Mouse (Mus musculus) embryonic facial prominence, embryonic 15.5 days (tissue): ENCODE results near the gene Cluh. TPM values are rescaled to one million over a fixed set of nuclear protein-coding genes. Genes with fewer than 3 reads are reported as not detected.
A peak's percentile ranks its signal among the peaks of the same experiment; 100 is the strongest.

Experiments
- ATAC-seq: fragments of 200-750 bp; cut with Nextera tagmentation; 2 replicates; pipeline ENCODE4 v1.8.0; 2017; ENCODE audit warnings: low read depth, moderate TSS enrichment; ENCODE audit not compliant: insufficient number of reproducible peaks, low FRiP score, low TSS enrichment
- H3K27ac ChIP-seq: fragments of 300-500 bp; sonication (generic); replicated peaks from 2 replicates; pipeline ENCODE4 v1.5.1; 2015; ENCODE audit warnings: mild to moderate bottlenecking, inconsistent platforms
- H3K27me3 ChIP-seq: fragments of 300-500 bp; sonication (generic); 2 replicates; pipeline ENCODE4 v1.6.1; 2015; ENCODE audit warnings: inconsistent platforms
- H3K36me3 ChIP-seq: fragments of 300-500 bp; sonication (generic); 2 replicates; pipeline ENCODE4 v1.6.1; 2015; ENCODE audit warnings: mild to moderate bottlenecking, inconsistent platforms
- H3K4me1 ChIP-seq: fragments of 300-500 bp; sonication (generic); 2 replicates; pipeline ENCODE4 v1.6.1; 2015; ENCODE audit warnings: inconsistent platforms
- H3K4me2 ChIP-seq: fragments of 300-500 bp; sonication (generic); replicated peaks from 2 replicates; pipeline ENCODE4 v1.6.1; 2015; ENCODE audit warnings: mild to moderate bottlenecking, inconsistent platforms
- H3K4me3 ChIP-seq: fragments of 300-500 bp; sonication (generic); replicated peaks from 2 replicates; pipeline ENCODE4 v1.5.1; 2015; ENCODE audit warnings: mild to moderate bottlenecking, inconsistent platforms
- H3K9ac ChIP-seq: fragments of 300-500 bp; sonication (generic); 2 replicates; pipeline ENCODE4 v1.6.1; 2015; ENCODE audit warnings: inconsistent platforms
- H3K9me3 ChIP-seq: fragments of 300-500 bp; sonication (generic); replicated peaks from 2 replicates; pipeline ENCODE4 v1.6.1; 2016; ENCODE audit warnings: inconsistent platforms
- WGBS: fragments of 180-500 bp; shearing (Covaris S2); methylation state at CpG from one replicate; pipeline ENCODE4 v1.1.7; 2015; 5-methylcytosine and 5-hydroxymethylcytosine counted together
- polyA plus RNA-seq: library from polyadenylated mRNA; unstranded; fragments of >200 nt; fragmentation: Nextera tagmentation; extraction: Ambion mirVana; gene quantifications from 2 replicates; pipeline ENCODE4 v1.2.1, GENCODE M21; 2015

Cluh gene
- polyA plus RNA-seq, 1 experiment from 2014 or later, result 27.1 TPM

DNA sequence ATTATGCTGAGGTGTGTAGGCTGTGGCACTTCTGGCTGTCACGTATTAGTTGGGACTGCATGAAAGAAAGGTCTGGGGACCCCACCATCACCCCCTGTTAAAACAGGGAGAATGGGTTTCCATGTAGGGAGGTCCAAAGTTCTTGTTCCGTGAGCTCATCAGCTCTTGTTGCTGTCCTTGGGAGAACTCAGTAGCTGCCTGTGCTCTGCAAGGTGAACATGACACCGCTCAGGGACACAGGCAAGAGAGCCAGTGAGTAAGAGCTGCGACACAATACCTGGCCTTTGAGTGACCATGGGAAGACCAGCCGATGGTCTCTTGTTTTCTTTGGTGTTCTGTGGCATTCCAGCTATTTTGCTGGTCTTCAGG is 17.0 kb downstream of the Cluh start:
- no peak overlapping the region for H3K4me2 ChIP-seq
- H3K4me1 ChIP-seq, result no peaks in the 10 kb centered on the region
- H3K4me3 ChIP-seq, result no peak overlapping the region
- ATAC-seq, result no peak
- H3K9ac ChIP-seq, result no peak overlapping the region
- H3K36me3 ChIP-seq, result peaks cover 85% of the 10 kb centered on the region
- 91% methylated on average over 5 of the region's 5 CpGs for WGBS
- no peaks in the 10 kb centered on the region for H3K27me3 ChIP-seq
- no peaks in the 10 kb centered on the region for H3K9me3 ChIP-seq
- no peak overlapping the region for H3K27ac ChIP-seq

DNA sequence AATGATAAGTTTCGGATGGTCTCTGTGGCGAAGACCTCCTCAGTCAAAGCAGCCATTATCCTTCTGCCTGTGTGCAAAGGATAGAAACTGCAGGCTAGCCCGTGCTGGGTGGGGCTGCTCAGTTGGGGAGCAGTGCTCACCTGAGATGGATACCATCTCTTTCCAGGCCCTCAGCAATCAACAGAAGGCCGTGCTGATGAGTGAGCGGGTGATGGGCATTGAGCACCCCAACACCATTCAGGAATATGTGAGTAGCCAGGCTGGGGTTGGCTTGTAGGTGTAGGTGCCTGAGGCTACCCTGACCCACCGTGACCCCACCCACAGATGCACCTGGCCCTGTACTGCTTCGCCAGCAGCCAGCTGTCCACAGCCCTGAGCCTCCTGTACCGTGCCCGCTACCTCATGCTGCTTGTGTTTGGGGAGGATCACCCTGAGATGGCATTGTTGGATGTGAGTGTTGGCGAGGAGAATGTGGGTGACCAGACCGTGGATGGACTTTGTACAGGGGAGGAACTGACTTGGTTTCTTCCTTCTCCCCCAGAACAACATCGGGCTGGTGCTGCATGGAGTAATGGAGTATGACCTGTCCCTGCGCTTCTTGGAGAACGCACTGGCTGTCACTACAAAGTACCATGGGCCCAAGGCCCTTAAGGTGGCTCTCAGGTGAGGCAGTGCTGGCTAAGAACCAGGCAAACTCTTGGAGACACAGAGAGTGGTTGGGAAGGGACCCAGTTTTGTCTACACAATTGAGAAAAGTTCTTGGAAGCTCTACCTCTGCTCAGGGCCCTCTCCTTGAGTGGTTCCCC is 17.7 kb downstream of the Cluh start:
- Histone ChIP-seq H3K4me1 (no peaks in the 10 kb centered on the region), H3K4me3 (no peak overlapping the region), H3K9me3 (no peaks in the 10 kb centered on the region), H3K9ac (no peak overlapping the region), H3K36me3 (peaks cover 78% of the 10 kb centered on the region), H3K27ac (no peak overlapping the region), H3K27me3 (no peaks in the 10 kb centered on the region), H3K4me2 (no peak overlapping the region)
- no peak for ATAC-seq
- 94% methylated on average over 14 of the region's 14 CpGs for WGBS

DNA sequence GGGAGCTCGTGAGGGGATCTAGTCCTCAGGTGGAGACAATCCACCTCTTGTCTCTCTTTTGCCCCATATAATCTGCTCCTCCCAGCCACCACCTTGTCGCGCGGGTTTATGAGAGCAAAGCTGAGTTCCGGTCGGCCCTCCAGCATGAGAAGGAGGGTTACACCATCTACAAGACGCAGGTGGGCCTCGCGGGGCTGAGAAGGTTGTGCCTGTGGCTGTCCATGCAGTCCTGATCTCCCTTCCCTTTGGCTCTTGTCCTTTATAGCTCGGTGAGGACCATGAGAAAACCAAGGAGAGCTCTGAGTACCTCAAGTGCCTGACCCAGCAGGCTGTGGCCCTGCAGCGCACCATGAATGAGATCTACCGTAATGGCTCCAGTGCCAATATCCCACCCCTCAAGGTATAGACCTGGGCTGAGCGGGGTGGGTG is 18.3 kb downstream of the Cluh start:
- Histone ChIP-seq H3K27me3 (no peaks in the 10 kb centered on the region), H3K9ac (no peak overlapping the region), H3K27ac (no peak overlapping the region), H3K9me3 (no peaks in the 10 kb centered on the region), H3K4me1 (no peaks in the 10 kb centered on the region), H3K4me2 (no peak overlapping the region), H3K36me3 (peaks cover 72% of the 10 kb centered on the region), H3K4me3 (no peak overlapping the region)
- 93% methylated on average over 13 of the region's 13 CpGs for WGBS
- ATAC-seq, result no peak

DNA sequence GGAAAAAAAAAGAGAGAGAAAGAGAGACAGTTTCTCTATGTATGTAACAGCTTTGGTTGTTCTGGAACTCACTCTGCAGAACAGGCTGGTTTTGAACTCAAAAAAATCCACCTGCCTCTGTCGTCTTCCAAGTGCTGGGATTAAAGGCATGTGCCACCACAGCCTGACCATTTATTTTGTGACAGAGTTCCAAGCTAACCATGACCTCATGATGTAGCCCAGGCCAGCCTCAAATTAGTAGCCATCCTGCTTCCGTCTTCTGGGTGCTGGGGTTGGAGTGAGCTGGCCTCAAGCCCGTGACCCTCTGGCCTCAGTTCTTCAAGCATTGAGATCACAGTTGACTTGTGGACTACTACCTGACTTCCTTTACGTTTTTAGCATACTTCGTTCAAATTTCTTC is 19.2 kb downstream of the Cluh start:
- Histone ChIP-seq H3K4me2 (no peak overlapping the region), H3K9ac (no peak overlapping the region), H3K4me3 (no peak overlapping the region), H3K27me3 (no peaks in the 10 kb centered on the region), H3K9me3 (no peaks in the 10 kb centered on the region), H3K4me1 (no peaks in the 10 kb centered on the region), H3K27ac (no peak overlapping the region), H3K36me3 (peaks cover 69% of the 10 kb centered on the region)
- no peak for ATAC-seq
- 87% methylated on average over 5 of the region's 5 CpGs for WGBS

DNA sequence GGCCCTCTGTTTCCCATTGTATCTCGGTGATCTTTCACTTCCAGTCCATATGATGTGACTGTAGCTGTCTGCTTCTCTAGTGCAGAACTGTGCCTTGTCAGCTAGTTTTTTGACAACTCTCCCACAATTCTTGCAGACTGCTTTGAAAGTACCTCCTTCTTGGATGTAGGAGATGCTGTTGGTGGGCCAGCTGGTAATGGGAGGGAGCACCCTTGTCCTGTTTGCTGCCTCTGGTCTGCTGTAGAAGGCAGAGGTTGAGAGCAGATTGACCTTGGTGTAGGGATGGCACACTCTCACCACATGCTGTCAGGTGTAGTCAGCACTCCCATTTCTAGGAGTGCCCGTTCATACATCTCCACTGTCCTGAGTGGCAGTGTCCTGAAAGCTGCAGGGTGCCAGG is 19.7 kb downstream of the Cluh start:
- WGBS, result 78% methylated on average over 2 of the region's 2 CpGs
- H3K4me3 ChIP-seq, result no peak overlapping the region
- no peaks in the 10 kb centered on the region for H3K4me1 ChIP-seq
- ATAC-seq, result no peak
- H3K9ac ChIP-seq, result no peak overlapping the region
- peaks cover 66% of the 10 kb centered on the region for H3K36me3 ChIP-seq
- no peaks in the 10 kb centered on the region for H3K9me3 ChIP-seq
- H3K4me2 ChIP-seq, result no peak overlapping the region
- no peaks in the 10 kb centered on the region for H3K27me3 ChIP-seq
- H3K27ac ChIP-seq, result no peak overlapping the region

DNA sequence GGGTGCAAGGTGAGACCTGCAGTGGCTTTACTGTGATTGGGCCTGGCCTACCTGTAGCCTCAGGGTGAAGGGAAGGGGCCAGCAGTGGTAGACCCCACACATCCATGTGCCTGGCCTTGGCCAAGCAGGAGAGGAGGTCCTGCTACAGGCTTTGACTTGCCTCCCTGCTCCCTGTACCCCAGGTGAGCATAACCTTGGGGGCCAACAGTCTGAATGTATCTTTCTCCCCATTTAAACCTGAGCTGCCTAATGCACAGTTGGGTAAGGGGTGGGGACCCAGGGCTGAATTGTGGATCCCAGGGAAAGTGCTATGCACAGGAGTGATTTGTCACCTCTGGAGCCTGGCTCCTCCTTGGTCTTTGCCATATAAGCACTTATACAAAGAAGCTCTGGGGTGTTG is 20.9 kb downstream of the Cluh start:
- H3K9me3 ChIP-seq, result no peaks in the 10 kb centered on the region
- H3K27me3 ChIP-seq, result no peaks in the 10 kb centered on the region
- H3K4me3 ChIP-seq, result no peak overlapping the region
- H3K4me1 ChIP-seq, result no peaks in the 10 kb centered on the region
- peaks cover 62% of the 10 kb centered on the region for H3K36me3 ChIP-seq
- no peak overlapping the region for H3K4me2 ChIP-seq
- no peak overlapping the region for H3K27ac ChIP-seq
- ATAC-seq, result no peak
- H3K9ac ChIP-seq, result no peak overlapping the region

DNA sequence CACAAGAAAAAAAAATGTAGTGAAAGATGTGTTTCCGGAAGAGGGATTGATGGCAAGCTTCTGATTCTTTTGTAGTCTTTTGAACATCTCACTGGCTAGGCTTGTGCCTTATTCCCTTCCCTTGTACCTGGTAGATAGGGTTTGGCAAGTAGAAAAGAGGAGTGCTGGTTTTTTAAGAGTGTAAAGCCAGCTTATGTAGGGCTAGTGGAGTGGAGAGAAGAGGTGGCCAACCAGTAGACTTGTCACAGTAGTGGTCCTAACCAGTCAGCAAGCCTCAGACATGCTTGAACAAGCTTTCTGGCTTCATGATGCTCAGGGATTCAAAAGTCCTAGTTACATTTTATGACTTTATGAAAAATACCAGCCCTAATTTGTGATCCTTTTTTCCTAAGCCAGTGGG is 21.7 kb downstream of the Cluh start:
- H3K36me3 ChIP-seq, result peaks cover 55% of the 10 kb centered on the region
- WGBS, result 87% methylated on average over 1 of the region's 1 CpGs

DNA sequence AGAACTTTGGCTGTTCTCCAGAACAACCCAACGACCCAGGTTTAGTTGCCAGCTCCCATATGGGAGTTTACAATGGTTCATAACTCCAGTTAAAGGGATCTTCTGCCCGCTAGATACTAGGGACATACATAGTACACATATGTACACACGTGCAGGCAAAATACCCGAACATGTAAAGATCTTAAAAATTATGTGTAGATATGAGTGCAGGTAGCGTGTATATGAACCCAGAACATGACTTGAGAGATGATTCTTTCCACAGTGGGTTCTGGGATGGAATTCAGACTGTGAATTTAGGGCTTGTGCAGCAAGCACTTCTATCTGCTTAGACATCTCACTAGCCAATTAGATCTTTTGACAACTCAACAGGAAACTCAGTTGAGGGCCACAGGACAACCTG is 22.5 kb downstream of the Cluh start:
- H3K9me3 ChIP-seq, result no peaks in the 10 kb centered on the region
- no peak for ATAC-seq
- no peak overlapping the region for H3K27ac ChIP-seq
- H3K4me2 ChIP-seq, result no peak overlapping the region
- H3K27me3 ChIP-seq, result no peaks in the 10 kb centered on the region
- H3K4me3 ChIP-seq, result no peak overlapping the region
- WGBS, result 80% methylated on average over 5 of the region's 5 CpGs
- H3K9ac ChIP-seq, result no peak overlapping the region
- peaks cover 49% of the 10 kb centered on the region for H3K36me3 ChIP-seq
- H3K4me1 ChIP-seq, result no peaks in the 10 kb centered on the region

More for the DNA sequence above, 21.7 kb downstream of the Cluh start:
- no peaks in the 10 kb centered on the region for H3K9me3 ChIP-seq
- no peak overlapping the region for H3K27ac ChIP-seq
- H3K9ac ChIP-seq, result no peak overlapping the region
- H3K27me3 ChIP-seq, result no peaks in the 10 kb centered on the region
- no peak overlapping the region for H3K4me2 ChIP-seq
- no peaks in the 10 kb centered on the region for H3K4me1 ChIP-seq
- no peak for ATAC-seq
- H3K4me3 ChIP-seq, result no peak overlapping the region

DNA sequence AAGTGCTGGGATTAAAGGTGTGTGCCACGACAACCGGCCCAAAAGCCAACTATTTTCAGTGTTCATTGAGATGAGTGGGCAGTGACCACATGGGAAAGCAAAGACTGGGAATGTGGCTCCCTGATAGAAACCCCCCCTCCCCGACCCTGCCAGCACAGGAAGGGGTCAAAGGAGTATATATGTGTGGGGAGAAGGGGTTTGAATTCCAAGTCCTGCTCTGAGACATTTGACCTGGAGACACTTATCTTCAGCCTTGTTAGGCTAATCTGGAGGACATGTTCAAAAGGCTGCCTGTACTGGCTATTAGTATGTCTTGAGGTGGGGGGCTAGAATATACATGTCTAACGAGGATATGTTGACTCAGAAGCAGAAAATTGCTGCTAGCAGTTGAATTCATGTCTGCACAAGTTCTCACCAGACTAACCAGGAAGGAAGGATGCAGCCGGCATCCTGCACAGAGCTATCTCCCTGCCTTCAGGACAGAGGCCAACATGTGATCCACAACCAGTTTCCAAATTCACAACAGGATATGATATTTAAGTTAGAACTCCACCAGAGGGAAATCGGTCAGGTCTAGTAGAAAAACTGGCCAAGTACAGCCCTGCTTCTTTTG is 23.7 kb downstream of the Cluh start:
- H3K4me2 ChIP-seq, result no peak overlapping the region
- H3K27me3 ChIP-seq, result no peaks in the 10 kb centered on the region
- H3K9ac ChIP-seq, result no peak overlapping the region
- ATAC-seq, result no peak
- peaks cover 47% of the 10 kb centered on the region for H3K36me3 ChIP-seq
- H3K4me1 ChIP-seq, result no peaks in the 10 kb centered on the region
- 0 out of 2 replicates have a peak overlapping the region, but pooled peaks have one; percentile 17 for H3K27ac ChIP-seq
- no peaks in the 10 kb centered on the region for H3K9me3 ChIP-seq
- 75% methylated on average over 6 of the region's 6 CpGs for WGBS
- no peak overlapping the region for H3K4me3 ChIP-seq

DNA sequence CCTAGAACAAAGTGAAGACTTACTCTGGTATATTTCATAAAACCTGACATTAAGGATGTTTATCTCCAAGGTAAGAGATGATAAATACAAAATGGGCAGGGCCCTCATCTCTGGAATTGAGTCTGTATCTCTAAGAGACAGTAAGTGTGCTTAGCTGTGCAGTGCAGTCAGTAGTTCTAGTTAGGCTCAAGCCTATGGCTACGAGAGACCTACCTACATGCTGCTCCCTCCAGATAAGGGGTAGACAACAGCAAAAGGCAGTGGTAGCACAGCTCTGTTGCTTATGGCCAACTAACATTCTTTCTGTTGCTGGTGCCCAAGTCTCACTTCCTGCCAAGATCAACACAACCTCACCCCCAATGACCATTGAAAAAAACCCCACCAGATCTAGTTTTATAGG is 24.3 kb downstream of the Cluh start:
- no peak overlapping the region for H3K4me3 ChIP-seq
- no peak overlapping the region for H3K9ac ChIP-seq
- H3K27me3 ChIP-seq, result no peaks in the 10 kb centered on the region
- peaks cover 47% of the 10 kb centered on the region for H3K36me3 ChIP-seq
- H3K4me1 ChIP-seq, result no peaks in the 10 kb centered on the region
- H3K4me2 ChIP-seq, result no peak overlapping the region
- 80% methylated on average over 1 of the region's 1 CpGs for WGBS
- no peak for ATAC-seq
- H3K9me3 ChIP-seq, result no peaks in the 10 kb centered on the region
- H3K27ac ChIP-seq, result 0 out of 2 replicates have a peak overlapping the region, but pooled peaks have one; percentile 17

DNA sequence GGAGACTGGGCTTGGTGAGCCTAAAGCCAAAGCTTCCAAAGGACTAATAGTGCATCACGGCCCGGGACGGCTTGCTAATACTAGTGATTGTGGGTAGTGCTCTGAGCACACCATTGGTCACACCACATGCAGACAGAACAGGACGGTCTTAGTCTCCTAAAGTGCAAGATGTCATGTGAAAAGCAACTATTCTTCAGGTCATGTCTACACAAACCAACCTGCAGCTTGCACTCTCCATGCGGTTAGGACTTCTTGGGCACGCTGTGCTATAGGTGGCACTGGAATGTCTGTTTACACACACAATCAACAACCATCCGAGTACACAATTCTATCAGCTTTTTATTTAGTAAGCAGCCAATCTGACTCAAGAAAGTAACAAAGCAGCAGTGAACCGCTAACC is 25.4 kb downstream of the Cluh start:
- Histone ChIP-seq H3K4me2 (no peak overlapping the region), H3K27ac (no peak overlapping the region), H3K27me3 (no peaks in the 10 kb centered on the region), H3K36me3 (peaks cover 47% of the 10 kb centered on the region), H3K4me3 (no peak overlapping the region), H3K4me1 (no peaks in the 10 kb centered on the region), H3K9me3 (no peaks in the 10 kb centered on the region), H3K9ac (no peak overlapping the region)
- no peak for ATAC-seq
- WGBS, result 95% methylated on average over 8 of the region's 8 CpGs

DNA sequence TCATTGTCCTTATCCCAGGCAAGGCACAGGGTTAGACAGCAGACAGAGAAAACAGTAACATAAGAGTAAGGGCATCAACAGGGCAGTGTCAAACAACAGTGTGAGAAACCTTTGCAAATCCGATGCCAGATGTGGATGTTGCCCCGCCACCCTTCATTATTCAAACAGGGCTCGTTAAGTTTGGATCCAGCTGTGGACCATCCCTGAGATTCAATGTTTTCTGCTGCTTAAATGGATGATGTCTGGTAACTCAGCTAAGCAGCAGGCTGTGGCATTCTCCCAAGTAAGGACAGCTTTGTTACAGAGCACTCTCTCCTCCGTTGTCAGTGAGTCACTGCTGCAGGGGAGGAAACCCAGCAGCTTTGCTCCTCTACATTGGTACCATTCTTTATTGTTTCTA is 25.9 kb downstream of the Cluh start:
- WGBS, result 74% methylated on average over 4 of the region's 4 CpGs
- Histone ChIP-seq H3K4me3 (no peak overlapping the region), H3K4me1 (no peaks in the 10 kb centered on the region), H3K9me3 (no peaks in the 10 kb centered on the region), H3K4me2 (no peak overlapping the region), H3K9ac (no peak overlapping the region), H3K27ac (no peak overlapping the region), H3K27me3 (no peaks in the 10 kb centered on the region), H3K36me3 (peaks cover 50% of the 10 kb centered on the region)
- ATAC-seq, result no peak
